Mouse (Mus musculus) cerebellum, adult 2 months (tissue): ENCODE data around the gene Ldah. TPM values are rescaled to one million over a fixed set of nuclear protein-coding genes. Genes with fewer than 3 reads are reported as not detected.

ENCODE experiments used
- DNase-seq, 2 experiments: peaks; one replicate each; pipeline ENCODE4 v3.0.0; 2021
- H3K27ac ChIP-seq: fragments of 200-500 bp; 2 replicates; pipeline ENCODE4 v1.5.1; 2012; ENCODE audit warnings: low read length, control low read depth, inconsistent platforms; ENCODE audit not compliant: insufficient read depth
- H3K27me3 ChIP-seq: fragments of 200-500 bp; 2 replicates; pipeline ENCODE4 v1.6.1; 2012; ENCODE audit warnings: inconsistent platforms, mild to moderate bottlenecking, low read length, moderate library complexity; ENCODE audit not compliant: control insufficient read depth, insufficient read depth
- H3K4me1 ChIP-seq: fragments of 200-500 bp; 2 replicates; pipeline ENCODE4 v1.6.1; 2011; ENCODE audit warnings: low read length; ENCODE audit not compliant: control insufficient read depth, insufficient read depth
- H3K4me3 ChIP-seq: fragments of 200-500 bp; replicated peaks from 2 replicates; pipeline ENCODE3; 2011; ENCODE audit warnings: mild to moderate bottlenecking, low read depth, low read length, control low read depth; ENCODE audit not compliant: insufficient read depth
- CTCF ChIP-seq: fragments of 200-500 bp; IDR thresholded peaks from 2 replicates; pipeline ENCODE4 v1.5.1; 2011; ENCODE audit warnings: low read depth, mild to moderate bottlenecking, control low read depth, low read length, moderate library complexity, borderline replicate concordance; ENCODE audit not compliant: insufficient read depth
- POLR2A ChIP-seq: fragments of 200-500 bp; IDR thresholded peaks from 2 replicates; pipeline ENCODE4 v1.6.1; 2011; ENCODE audit warnings: low read length, control low read depth, borderline replicate concordance; ENCODE audit not compliant: insufficient read depth
- WGBS: fragments of 180-500 bp; shearing (Covaris S2); methylation state at CpG from one replicate; pipeline ENCODE4 v1.1.7; 2018; 5-methylcytosine and 5-hydroxymethylcytosine counted together
- polyA plus RNA-seq: library from polyadenylated mRNA; depleted of rRNA; stranded (reverse); fragments of >200 nt; gene quantifications from 2 replicates; pipeline ENCODE4 v1.2.3, GENCODE M21; 2012

The Ldah gene
- polyA plus RNA-seq, 1 experiment, result 50.6 TPM

GRCm38 (mm10) chr12:8205721-8206120 lies 2.2 kb upstream of the Ldah start:
- no peak overlapping the region for H3K4me3 ChIP-seq
- no peak for TF ChIP-seq CTCF
- no peak for TF ChIP-seq POLR2A
- no peaks in the 10 kb centered on the region for H3K4me1 ChIP-seq
- 88% methylated on average over 2 of the region's 2 CpGs for WGBS
- no peak for DNase-seq
- H3K27me3 ChIP-seq, result no peaks in the 10 kb centered on the region
- no peak overlapping the region for H3K27ac ChIP-seq

GRCm38 (mm10) chr12:8207578-8207977 lies 329 bp upstream of the Ldah start:
- Histone ChIP-seq H3K4me3 (peak overlapping the region; percentile 75), H3K4me1 (no peaks in the 10 kb centered on the region), H3K27me3 (no peaks in the 10 kb centered on the region), H3K27ac (peak overlapping the region; percentile 6; the same call in 1 of the 2 replicates)
- no peak for DNase-seq
- TF ChIP-seq POLR2A (no peak), CTCF (no peak)
- 14% methylated on average over 5 of the region's 5 CpGs for WGBS

- Histone ChIP-seq H3K4me1 (no peaks in the 10 kb centered on the region), H3K27ac (no peak overlapping the region)
- 74% methylated on average over 15 of the region's 15 CpGs for WGBS
Measured at GRCm38 (mm10) chr12:8216392-8217280, 8.7 kb downstream of the Ldah start.

GRCm38 (mm10) chr12:8223036-8223435 lies 15.1 kb downstream of the Ldah start:
- DNase-seq, result no peak
- Histone ChIP-seq H3K27ac (no peak overlapping the region), H3K27me3 (no peaks in the 10 kb centered on the region), H3K4me1 (no peaks in the 10 kb centered on the region), H3K4me3 (no peak overlapping the region)
- 94% methylated on average over 6 of the region's 6 CpGs for WGBS
- TF ChIP-seq POLR2A (no peak), CTCF (no peak)

More at GRCm38 (mm10) chr12:8216392-8217280, 8.7 kb downstream of the Ldah start:
- DNase-seq, result no peak
- Histone ChIP-seq H3K27me3 (no peaks in the 10 kb centered on the region), H3K4me3 (no peak overlapping the region)
- no peak for TF ChIP-seq CTCF
- no peak for TF ChIP-seq POLR2A

GRCm38 (mm10) chr12:8231101-8231500 lies 23.2 kb downstream of the Ldah start:
- no peak for TF ChIP-seq CTCF
- no peak for TF ChIP-seq POLR2A
- no peaks in the 10 kb centered on the region for H3K27me3 ChIP-seq
- no peak for DNase-seq
- no peak overlapping the region for H3K27ac ChIP-seq
- WGBS, result 98% methylated on average over 3 of the region's 3 CpGs
- 0 out of 2 replicates have a peak, but pooled peaks cover 3% of the 10 kb centered on the region for H3K4me1 ChIP-seq
- H3K4me3 ChIP-seq, result no peak overlapping the region

GRCm38 (mm10) chr12:8232679-8233078 lies 24.8 kb downstream of the Ldah start:
- TF ChIP-seq CTCF, result peak; percentile 39; the same call in 1 of the 2 replicates
- no peak for TF ChIP-seq POLR2A
- Histone ChIP-seq H3K4me1 (0 out of 2 replicates have a peak, but pooled peaks cover 3% of the 10 kb centered on the region), H3K4me3 (no peak overlapping the region), H3K27ac (no peak overlapping the region), H3K27me3 (no peaks in the 10 kb centered on the region)
- DNase-seq, result peak in 1 of 2 experiments; percentile 16
- 83% methylated on average over 3 of the region's 3 CpGs for WGBS

GRCm38 (mm10) chr12:8242181-8242580 lies 34.3 kb downstream of the Ldah start:
- no peak for TF ChIP-seq POLR2A
- TF ChIP-seq CTCF, result no peak
- H3K4me3 ChIP-seq, result no peak overlapping the region
- WGBS, result 80% methylated on average over 3 of the region's 3 CpGs

GRCm38 (mm10) chr12:8244746-8245145 lies 36.8 kb downstream of the Ldah start:
- 92% methylated on average over 4 of the region's 4 CpGs for WGBS
- no peak for DNase-seq
- H3K27me3 ChIP-seq, result no peaks in the 10 kb centered on the region
- H3K27ac ChIP-seq, result no peak overlapping the region
- H3K4me3 ChIP-seq, result no peak overlapping the region
- TF ChIP-seq POLR2A, result no peak
- no peak for TF ChIP-seq CTCF
- no peaks in the 10 kb centered on the region for H3K4me1 ChIP-seq

More at GRCm38 (mm10) chr12:8242181-8242580, 34.3 kb downstream of the Ldah start:
- no peaks in the 10 kb centered on the region for H3K27me3 ChIP-seq
- H3K4me1 ChIP-seq, result no peaks in the 10 kb centered on the region
- H3K27ac ChIP-seq, result no peak overlapping the region
- no peak for DNase-seq
